Mouse (Mus musculus): Measurements from ENCODE around the gene Inka2. TPM values are rescaled to one million over a fixed set of nuclear protein-coding genes. Genes with fewer than 3 reads are reported as not detected.

Gene Inka2
- polyA plus RNA-seq, 1 experiment from 2014 or later, result 13.9 TPM

- H3K9ac ChIP-seq (ENCODE audit: low read depth, low read length), result no peak overlapping the region
- H3K4me1 ChIP-seq (ENCODE audit: control insufficient read depth, insufficient read depth, low read depth, low read length), result peaks cover 14% of the 10 kb centered on the region
- no peak overlapping the region for H3K4me2 ChIP-seq (ENCODE audit: low read length)
- H3K9me3 ChIP-seq (ENCODE audit: control insufficient read depth, low read length), result no peaks in the 10 kb centered on the region
- no peak overlapping the region for H3K4me3 ChIP-seq (ENCODE audit: low read length)
- 34% methylated on average over 11 of the region's 11 CpGs for WGBS
- H3K27me3 ChIP-seq (replicated peaks; ENCODE audit: control insufficient read depth, insufficient read depth, low read length), result no peaks in the 10 kb centered on the region
- peak; percentile 38 for ATAC-seq
- no peaks in the 10 kb centered on the region for H3K36me3 ChIP-seq (ENCODE audit: control insufficient read depth, insufficient read depth, low read length)
- peak overlapping the region; percentile 40 for H3K27ac ChIP-seq (ENCODE audit: low read depth, low read length)
These were observed 13.6 kb downstream of the Inka2 start for GRCm38 (mm10) chr3:105717856-105718555.

- Histone ChIP-seq H3K9ac (ENCODE audit: low read depth, low read length) (no peak overlapping the region), H3K27me3 (replicated peaks; ENCODE audit: control insufficient read depth, insufficient read depth, low read length) (no peaks in the 10 kb centered on the region), H3K4me3 (ENCODE audit: low read length) (no peak overlapping the region), H3K9me3 (ENCODE audit: control insufficient read depth, low read length) (no peaks in the 10 kb centered on the region), H3K36me3 (ENCODE audit: control insufficient read depth, insufficient read depth, low read length) (no peaks in the 10 kb centered on the region), H3K27ac (ENCODE audit: low read depth, low read length) (no peak overlapping the region), H3K4me1 (ENCODE audit: control insufficient read depth, insufficient read depth, low read depth, low read length) (peaks cover 14% of the 10 kb centered on the region), H3K4me2 (ENCODE audit: low read length) (no peak overlapping the region)
- WGBS, result 56% methylated on average over 4 of the region's 4 CpGs
- ATAC-seq, result no peak
These were observed 14.3 kb downstream of the Inka2 start for GRCm38 (mm10) chr3:105718746-105719145.

GRCm38 (mm10) chr3:105719979-105720378 lies 15.6 kb downstream of the Inka2 start:
- Histone ChIP-seq H3K27ac (ENCODE audit: low read depth, low read length) (no peak overlapping the region), H3K4me2 (ENCODE audit: low read length) (no peak overlapping the region), H3K9ac (ENCODE audit: low read depth, low read length) (no peak overlapping the region), H3K36me3 (ENCODE audit: control insufficient read depth, insufficient read depth, low read length) (no peaks in the 10 kb centered on the region), H3K27me3 (replicated peaks; ENCODE audit: control insufficient read depth, insufficient read depth, low read length) (no peaks in the 10 kb centered on the region), H3K4me3 (ENCODE audit: low read length) (no peak overlapping the region), H3K4me1 (ENCODE audit: control insufficient read depth, insufficient read depth, low read depth, low read length) (peaks cover 8% of the 10 kb centered on the region), H3K9me3 (ENCODE audit: control insufficient read depth, low read length) (no peaks in the 10 kb centered on the region)
- 75% methylated on average over 4 of the region's 4 CpGs for WGBS
- no peak for ATAC-seq

GRCm38 (mm10) chr3:105720514-105720913 lies 16.1 kb downstream of the Inka2 start:
- Histone ChIP-seq H3K4me1 (ENCODE audit: control insufficient read depth, insufficient read depth, low read depth, low read length) (peaks cover 8% of the 10 kb centered on the region), H3K27ac (ENCODE audit: low read depth, low read length) (no peak overlapping the region), H3K9me3 (ENCODE audit: control insufficient read depth, low read length) (no peaks in the 10 kb centered on the region), H3K4me3 (ENCODE audit: low read length) (no peak overlapping the region), H3K36me3 (ENCODE audit: control insufficient read depth, insufficient read depth, low read length) (no peaks in the 10 kb centered on the region), H3K27me3 (replicated peaks; ENCODE audit: control insufficient read depth, insufficient read depth, low read length) (no peaks in the 10 kb centered on the region), H3K4me2 (ENCODE audit: low read length) (no peak overlapping the region), H3K9ac (ENCODE audit: low read depth, low read length) (no peak overlapping the region)
- no peak for ATAC-seq
- WGBS, result 82% methylated on average over 4 of the region's 4 CpGs

GRCm38 (mm10) chr3:105721681-105722201 lies 17.3 kb downstream of the Inka2 start:
- Histone ChIP-seq H3K36me3 (ENCODE audit: control insufficient read depth, insufficient read depth, low read length) (no peaks in the 10 kb centered on the region), H3K4me2 (ENCODE audit: low read length) (no peak overlapping the region), H3K27me3 (replicated peaks; ENCODE audit: control insufficient read depth, insufficient read depth, low read length) (no peaks in the 10 kb centered on the region), H3K4me1 (ENCODE audit: control insufficient read depth, insufficient read depth, low read depth, low read length) (peaks cover 8% of the 10 kb centered on the region), H3K9me3 (ENCODE audit: control insufficient read depth, low read length) (no peaks in the 10 kb centered on the region), H3K9ac (ENCODE audit: low read depth, low read length) (no peak overlapping the region), H3K27ac (ENCODE audit: low read depth, low read length) (no peak overlapping the region), H3K4me3 (ENCODE audit: low read length) (no peak overlapping the region)
- no peak; the same call in 1 of the 2 replicates for ATAC-seq
- 81% methylated on average over 2 of the region's 2 CpGs for WGBS

DNA sequence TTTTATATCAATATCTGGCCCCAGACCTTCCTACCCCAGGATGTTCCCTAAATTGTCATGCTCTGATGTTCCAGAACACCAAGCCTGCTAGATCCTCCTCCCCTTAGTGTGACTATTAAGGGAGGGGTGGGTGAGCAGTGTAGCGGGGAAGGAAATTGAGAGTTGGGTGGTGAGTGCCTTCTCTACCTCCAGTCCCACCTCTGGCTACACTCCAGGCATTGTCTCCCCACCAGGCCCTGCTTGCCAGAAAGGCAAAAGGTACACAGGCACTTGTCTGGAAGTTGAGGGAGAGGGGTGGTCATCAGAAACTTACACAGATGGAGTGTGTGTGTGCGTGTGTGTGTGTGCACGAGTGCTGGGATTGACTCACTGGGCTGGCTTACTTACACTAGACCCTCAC lies 18.1 kb downstream of the Inka2 start:
- no peaks in the 10 kb centered on the region for H3K9me3 ChIP-seq (ENCODE audit: control insufficient read depth, low read length)
- no peaks in the 10 kb centered on the region for H3K36me3 ChIP-seq (ENCODE audit: control insufficient read depth, insufficient read depth, low read length)
- H3K4me3 ChIP-seq (ENCODE audit: low read length), result no peak overlapping the region
- H3K27ac ChIP-seq (ENCODE audit: low read depth, low read length), result no peak overlapping the region
- 87% methylated on average over 3 of the region's 3 CpGs for WGBS
- no peak for ATAC-seq
- no peaks in the 10 kb centered on the region for H3K27me3 ChIP-seq (replicated peaks; ENCODE audit: control insufficient read depth, insufficient read depth, low read length)
- no peak overlapping the region for H3K4me2 ChIP-seq (ENCODE audit: low read length)
- H3K9ac ChIP-seq (ENCODE audit: low read depth, low read length), result no peak overlapping the region
- peaks cover 8% of the 10 kb centered on the region for H3K4me1 ChIP-seq (ENCODE audit: control insufficient read depth, insufficient read depth, low read depth, low read length)

DNA sequence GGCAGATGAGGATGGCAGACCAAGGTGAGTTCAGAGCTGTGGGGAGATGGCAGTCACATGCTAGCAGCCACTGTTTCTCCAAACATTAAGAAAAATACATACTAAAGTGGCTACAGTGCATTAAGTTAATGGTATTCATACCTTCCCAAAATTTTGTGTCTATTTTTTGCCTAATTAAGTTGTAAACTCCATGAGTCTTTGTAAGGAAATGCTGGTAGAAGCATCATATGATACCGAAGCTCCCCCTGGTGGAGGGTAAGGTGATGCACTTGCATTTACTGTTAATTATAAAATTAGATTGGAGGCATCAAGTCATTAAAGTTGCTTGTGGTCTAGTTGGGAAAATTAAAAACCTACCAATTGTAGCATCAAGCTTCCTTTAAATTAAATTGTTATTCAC lies 21.6 kb downstream of the Inka2 start:
- H3K27me3 ChIP-seq (replicated peaks; ENCODE audit: control insufficient read depth, insufficient read depth, low read length), result no peaks in the 10 kb centered on the region
- WGBS, result 5% methylated on average over 1 of the region's 1 CpGs
- ATAC-seq, result no peak
- no peak overlapping the region for H3K4me2 ChIP-seq (ENCODE audit: low read length)
- H3K4me1 ChIP-seq (ENCODE audit: control insufficient read depth, insufficient read depth, low read depth, low read length), result no peaks in the 10 kb centered on the region
- H3K9me3 ChIP-seq (ENCODE audit: control insufficient read depth, low read length), result no peaks in the 10 kb centered on the region
- no peak overlapping the region for H3K4me3 ChIP-seq (ENCODE audit: low read length)
- no peak overlapping the region for H3K27ac ChIP-seq (ENCODE audit: low read depth, low read length)
- H3K9ac ChIP-seq (ENCODE audit: low read depth, low read length), result no peak overlapping the region
- H3K36me3 ChIP-seq (ENCODE audit: control insufficient read depth, insufficient read depth, low read length), result peaks cover 7% of the 10 kb centered on the region

GRCm38 (mm10) chr3:105732360-105732759 lies 28.0 kb downstream of the Inka2 start:
- Histone ChIP-seq H3K27ac (ENCODE audit: low read depth, low read length) (no peak overlapping the region), H3K27me3 (replicated peaks; ENCODE audit: control insufficient read depth, insufficient read depth, low read length) (no peaks in the 10 kb centered on the region), H3K4me2 (ENCODE audit: low read length) (no peak overlapping the region), H3K9ac (ENCODE audit: low read depth, low read length) (no peak overlapping the region), H3K36me3 (ENCODE audit: control insufficient read depth, insufficient read depth, low read length) (peaks cover 11% of the 10 kb centered on the region), H3K9me3 (ENCODE audit: control insufficient read depth, low read length) (no peaks in the 10 kb centered on the region), H3K4me1 (ENCODE audit: control insufficient read depth, insufficient read depth, low read depth, low read length) (no peaks in the 10 kb centered on the region), H3K4me3 (ENCODE audit: low read length) (no peak overlapping the region)
- no peak for ATAC-seq
- 92% methylated on average over 4 of the region's 4 CpGs for WGBS

- no peak for ATAC-seq
- no peak overlapping the region for H3K4me2 ChIP-seq (ENCODE audit: low read length)
- H3K9ac ChIP-seq (ENCODE audit: low read depth, low read length), result no peak overlapping the region
- H3K27ac ChIP-seq (ENCODE audit: low read depth, low read length), result no peak overlapping the region
- H3K27me3 ChIP-seq (replicated peaks; ENCODE audit: control insufficient read depth, insufficient read depth, low read length), result no peaks in the 10 kb centered on the region
- no peaks in the 10 kb centered on the region for H3K4me1 ChIP-seq (ENCODE audit: control insufficient read depth, insufficient read depth, low read depth, low read length)
- WGBS, result 84% methylated on average over 4 of the region's 4 CpGs
- peaks cover 15% of the 10 kb centered on the region for H3K36me3 ChIP-seq (ENCODE audit: control insufficient read depth, insufficient read depth, low read length)
- no peaks in the 10 kb centered on the region for H3K9me3 ChIP-seq (ENCODE audit: control insufficient read depth, low read length)
- H3K4me3 ChIP-seq (ENCODE audit: low read length), result no peak overlapping the region
These were observed 29.1 kb downstream of the Inka2 start for GRCm38 (mm10) chr3:105733538-105733937.
